Mouse (Mus musculus) brain, embryonic 14.5 days (tissue): ENCODE data around the gene Olfr138. TPM values are rescaled to one million over a fixed set of nuclear protein-coding genes. Genes with fewer than 3 reads are reported as not detected.

Source experiments
- DNase-seq: peaks from one replicate; pipeline ENCODE4 v3.0.0-alpha.2; 2011; ENCODE audit warnings: low read depth
- CTCF ChIP-seq: fragments of 200-500 bp; IDR thresholded peaks from 2 replicates; pipeline ENCODE4 v1.5.1; 2012; ENCODE audit warnings: inconsistent platforms, mild to moderate bottlenecking, moderate library complexity, borderline replicate concordance; ENCODE audit not compliant: insufficient read depth, insufficient read length; ENCODE audit errors: extremely low read depth
- POLR2A ChIP-seq: fragments of 200-500 bp; IDR thresholded peaks from 2 replicates; pipeline ENCODE4 v1.6.1; 2012; ENCODE audit warnings: mild to moderate bottlenecking, inconsistent platforms, borderline replicate concordance; ENCODE audit not compliant: poor library complexity, insufficient read depth, insufficient read length, severe bottlenecking; ENCODE audit errors: extremely low read depth
- polyA plus RNA-seq: library from polyadenylated mRNA; depleted of rRNA; stranded (reverse); fragments of >200 nt; gene quantifications from 2 replicates; pipeline ENCODE4 v1.2.3, GENCODE M21; 2012; rRNA removed

Olfr138 gene
- not detected in 2 replicates for polyA plus RNA-seq

DNA sequence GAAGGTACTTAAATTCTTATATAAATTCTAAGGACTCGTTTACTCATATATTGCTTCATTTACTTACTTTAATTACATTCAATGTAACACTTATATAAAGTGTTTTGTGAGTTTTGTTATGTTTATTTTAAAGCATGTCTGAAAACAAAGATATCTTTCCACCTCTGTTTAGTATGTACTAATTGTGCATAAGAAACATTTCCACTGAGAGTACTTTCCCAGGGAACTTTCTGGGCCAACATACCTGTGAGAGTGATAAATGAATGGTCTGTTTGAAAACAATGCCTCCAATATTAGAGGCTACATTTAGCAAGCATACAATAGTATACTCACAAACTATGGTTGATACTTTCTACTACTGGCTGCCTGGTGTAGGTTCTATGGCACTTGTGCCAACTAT, at the start of gene Olfr138:
TSS of gene Olfr138 (plus strand) at position 301 of the 400 bp plus-strand sequence.
- TF ChIP-seq CTCF (no peak), POLR2A (no peak)

GRCm38 (mm10) chr17:38307470-38307869, 46.6 kb downstream of the Olfr138 start, which contains the start of gene Olfr137:
Olfr137 (minus strand) TSS chr17:38307570.
- DNase-seq = no peak
- TF ChIP-seq CTCF (no peak), POLR2A (no peak)

More for the DNA sequence above, at the start of gene Olfr138:
- DNase-seq = no peak

Other genes with a start within 250 kb of the Olfr138 start
- not detected in 2 replicates for gene Olfr129, start 201.0 kb upstream of the Olfr138 start, polyA plus RNA-seq
- not detected in 2 replicates for gene Olfr130, start 197.1 kb upstream of the Olfr138 start, polyA plus RNA-seq
- not detected in 2 replicates for gene Olfr131, start 172.3 kb upstream of the Olfr138 start, polyA plus RNA-seq
- not detected in 2 replicates for gene Olfr132, start 126.5 kb upstream of the Olfr138 start, polyA plus RNA-seq
- not detected in 2 replicates for gene Olfr133, start 115.8 kb upstream of the Olfr138 start, polyA plus RNA-seq
- gene Olfr134, start 89.6 kb upstream of the Olfr138 start, polyA plus RNA-seq = not detected in 2 replicates
- not detected in 2 replicates for gene Olfr135, start 56.7 kb upstream of the Olfr138 start, polyA plus RNA-seq
- not detected in 2 replicates for gene Olfr137, start 46.5 kb downstream of the Olfr138 start, polyA plus RNA-seq
- not detected in 2 replicates for gene Olfr136, start 68.8 kb downstream of the Olfr138 start, polyA plus RNA-seq
- not detected in 2 replicates for gene Esp36, start 159.2 kb downstream of the Olfr138 start, polyA plus RNA-seq